Mouse (Mus musculus) CH12.LX (cell line): ENCODE results near the gene Cttnbp2nl.

Experiments
- CTCF ChIP-seq, 2 experiments: IDR thresholded peaks in 1 of 2; conservative IDR thresholded peaks in 1 of 2; 2 replicates each; pipeline ENCODE4 v1.5.1; 2011 to 2012; ENCODE audit warnings: low read depth in 2 of 2, low read length in 2 of 2, improper control_type of control experiment in 1 of 2, inconsistent platforms in 1 of 2, mild to moderate bottlenecking in 1 of 2, moderate library complexity in 1 of 2
- MYC ChIP-seq: IDR thresholded peaks from 2 replicates; pipeline ENCODE4 v1.6.1; 2011; ENCODE audit warnings: low read depth, mild to moderate bottlenecking, improper control_type of control experiment, low read length
- USF1 ChIP-seq: IDR thresholded peaks from 2 replicates; pipeline ENCODE4 v1.6.1; 2014; ENCODE audit warnings: low read depth, mild to moderate bottlenecking, inconsistent platforms, low read length, improper control_type of control experiment

DNA sequence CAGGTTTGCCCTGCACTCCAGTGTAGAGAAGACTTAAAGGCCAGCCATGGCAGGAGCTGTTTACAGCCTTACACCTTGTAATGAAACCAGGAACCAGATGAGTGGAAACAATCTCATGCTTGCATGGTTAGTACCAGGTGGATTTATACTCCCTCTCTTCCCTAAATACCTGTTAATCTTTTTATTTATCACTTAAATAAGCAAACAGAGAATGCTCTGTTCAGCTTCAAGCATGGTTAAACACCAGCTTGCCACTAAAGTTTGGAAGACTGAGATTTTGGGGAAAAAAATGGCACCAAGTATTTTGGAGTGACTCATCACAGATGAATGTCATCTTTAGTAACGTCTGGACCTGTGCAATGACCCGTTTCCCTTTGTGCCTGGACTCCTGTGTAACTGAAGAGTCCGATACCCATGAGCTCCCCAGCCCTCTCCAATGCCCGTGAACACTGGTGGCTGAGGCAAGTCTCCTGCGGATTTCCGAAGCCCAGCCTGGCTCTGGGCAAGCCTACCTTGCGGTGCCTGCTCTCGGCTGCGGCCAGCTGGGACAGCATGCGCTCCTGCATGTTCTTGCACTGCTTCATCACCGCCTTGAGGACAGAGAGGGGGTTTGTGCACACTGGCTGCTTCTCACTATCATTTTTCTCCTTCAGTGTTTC is 42.1 kb downstream of the Cttnbp2nl start:
- TF ChIP-seq CTCF (conservative IDR thresholded peaks at IDR 0.05 in 1 of 2, IDR thresholded peaks at IDR 0.05 in 1 of 2; ENCODE audit: low read depth in 2 of 2, low read length in 2 of 2) (no peak), USF1 (no peak), MYC (no peak)
